Mouse (Mus musculus): ENCODE results near the gene Olfr282. TPM values are rescaled to one million over a fixed set of nuclear protein-coding genes. Genes with fewer than 3 reads are reported as not detected.
A peak's percentile ranks its signal among the peaks of the same experiment; 100 is the strongest.
"Not testable (repeated sequence)": the region's sequence is repeated elsewhere in the genome, so short reads cannot be mapped to it uniquely, and the experiment has no call there.

Gene Olfr282
- not detected in 2 replicates for polyA plus RNA-seq (2012; ENCODE audit: insufficient read depth, insufficient read length, low replicate concordance, missing spikeins)

DNA sequence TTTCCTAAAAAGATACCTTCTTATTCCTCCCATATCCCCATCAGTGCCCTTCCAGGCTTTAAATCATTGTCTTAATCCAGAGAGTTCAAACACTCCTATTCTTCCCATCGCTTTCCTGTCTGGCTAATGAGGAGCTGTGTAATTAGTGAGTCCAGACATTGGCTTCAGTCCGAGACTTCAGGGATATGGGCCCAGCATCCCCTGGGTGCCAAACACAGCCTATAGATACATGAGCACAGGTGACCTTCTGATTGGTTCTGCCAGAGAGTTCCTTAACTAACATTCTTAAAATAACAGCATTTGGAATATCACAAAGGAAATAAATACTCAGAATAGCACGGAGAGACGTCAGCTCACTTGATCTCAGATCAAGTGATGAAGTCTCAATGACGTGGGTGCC is at the start of gene Olfr282:
Olfr282 (plus strand) TSS at position 301 of the 400 bp plus-strand sequence.
- H3K27ac ChIP-seq (ENCODE audit: insufficient read depth, low read depth, low read length); H3K4me1 ChIP-seq (ENCODE audit: control insufficient read depth, insufficient read depth, low read length); H3K4me3 ChIP-seq (ENCODE audit: insufficient read depth, low read depth, low read length): not testable (repeated sequence)
- 76% methylated on average over 5 of the region's 5 CpGs for WGBS

DNA sequence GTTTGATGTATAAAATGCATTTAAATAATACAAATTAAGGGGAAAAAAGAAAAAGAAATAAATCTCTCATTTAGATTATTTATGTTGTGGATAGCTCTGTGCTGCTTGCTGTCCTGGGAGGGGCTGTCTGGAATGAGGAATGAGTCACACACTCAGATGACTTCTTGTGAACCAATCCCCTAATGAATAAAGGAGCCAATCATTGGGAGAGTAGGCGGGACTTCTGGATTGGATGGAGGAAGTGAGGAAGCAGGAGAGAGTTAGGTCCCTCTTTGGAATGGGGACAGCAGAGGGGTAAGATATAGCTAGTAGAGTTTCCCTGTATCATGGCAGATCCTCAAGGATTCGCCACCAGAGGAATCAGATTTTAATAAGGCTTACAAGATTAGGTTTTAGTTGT is 43.4 kb upstream of the Olfr282 start:
- TF ChIP-seq POLR2A (IDR thresholded peaks at IDR 0.05; ENCODE audit: insufficient read depth, low read depth, low read length) (no peak), CTCF (IDR thresholded peaks at IDR 0.05; ENCODE audit: insufficient read depth, low read depth, low read length) (no peak)
- Histone ChIP-seq H3K27ac (ENCODE audit: insufficient read depth, low read depth, low read length) (no peak overlapping the region), H3K4me1 (ENCODE audit: control insufficient read depth, insufficient read depth, low read length) (peaks cover 5% of the 10 kb centered on the region), H3K4me3 (ENCODE audit: insufficient read depth, low read depth, low read length) (no peak overlapping the region)
- 85% methylated on average over 2 of the region's 2 CpGs for WGBS

DNA sequence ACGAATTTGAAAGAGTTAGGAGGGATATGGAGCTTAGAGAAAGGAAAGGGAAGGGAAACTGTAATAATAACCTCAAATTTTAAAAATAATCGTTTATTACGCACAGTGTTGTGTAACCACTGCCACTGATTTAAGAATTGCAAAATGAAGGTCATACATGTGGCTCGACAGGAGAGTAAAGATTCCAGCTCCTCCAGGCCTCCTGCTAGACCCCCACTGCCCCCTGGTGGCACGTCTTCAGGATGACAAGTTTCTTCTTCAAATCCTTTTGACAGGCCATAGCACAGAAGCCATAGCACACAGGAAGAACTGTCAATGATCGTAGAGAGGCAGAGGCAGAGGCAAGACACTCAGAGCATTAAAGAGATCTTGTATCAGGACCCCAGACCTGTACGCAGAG is 41.2 kb upstream of the Olfr282 start:
- no peak overlapping the region for H3K4me3 ChIP-seq (ENCODE audit: insufficient read depth, low read depth, low read length)
- TF ChIP-seq POLR2A (IDR thresholded peaks at IDR 0.05; ENCODE audit: insufficient read depth, low read depth, low read length) (no peak), CTCF (IDR thresholded peaks at IDR 0.05; ENCODE audit: insufficient read depth, low read depth, low read length) (0 out of 2 replicates have a peak, but pooled peaks have one; percentile 26)
- 22% methylated on average over 7 of the region's 7 CpGs for WGBS
- peaks cover 5% of the 10 kb centered on the region for H3K4me1 ChIP-seq (ENCODE audit: control insufficient read depth, insufficient read depth, low read length)
- no peak overlapping the region for H3K27ac ChIP-seq (ENCODE audit: insufficient read depth, low read depth, low read length)

DNA sequence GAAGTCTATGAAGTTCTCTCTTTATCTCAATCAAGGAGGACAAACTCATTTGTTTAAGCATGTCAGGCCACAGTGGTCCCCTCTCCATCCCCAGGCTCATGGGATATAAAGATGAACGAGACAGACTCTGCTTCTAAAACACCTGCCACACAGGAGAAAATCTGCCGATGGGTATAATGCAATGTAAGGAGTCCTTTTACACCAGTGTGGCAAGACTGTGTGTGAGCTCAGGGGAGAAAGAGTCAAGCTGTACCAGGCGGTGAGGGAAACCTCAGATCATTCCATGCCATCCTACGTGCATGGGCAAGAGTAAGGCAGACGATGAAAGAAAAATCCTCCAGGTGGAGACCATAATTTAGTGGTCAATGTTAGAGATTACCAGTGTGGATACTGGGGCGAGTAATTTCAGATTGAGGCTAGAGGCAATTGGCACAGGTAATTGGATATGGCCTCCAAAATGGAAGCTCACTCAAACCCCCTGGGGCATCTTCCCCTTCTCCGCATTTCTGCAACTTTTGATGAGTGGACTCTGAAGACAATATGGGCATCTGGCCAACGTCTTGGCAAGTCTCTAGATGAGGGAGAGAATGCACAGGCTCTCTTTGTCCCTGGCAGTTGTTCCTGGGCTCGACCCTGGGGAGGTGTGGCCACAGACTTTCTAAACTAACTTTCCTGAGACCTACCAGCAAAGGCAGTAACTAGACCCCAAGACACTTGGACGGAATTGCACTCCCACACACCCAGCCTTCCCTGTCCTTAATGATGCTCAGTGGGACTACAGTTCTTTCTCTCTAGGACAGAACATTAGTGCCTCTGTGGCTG is 39.7 kb upstream of the Olfr282 start:
- Histone ChIP-seq H3K4me1 (ENCODE audit: control insufficient read depth, insufficient read depth, low read length) (peaks cover 5% of the 10 kb centered on the region), H3K4me3 (ENCODE audit: insufficient read depth, low read depth, low read length) (no peak overlapping the region), H3K27ac (ENCODE audit: insufficient read depth, low read depth, low read length) (no peak overlapping the region)
- 71% methylated on average over 10 of the region's 10 CpGs for WGBS
- TF ChIP-seq CTCF (IDR thresholded peaks at IDR 0.05; ENCODE audit: insufficient read depth, low read depth, low read length) (no peak), POLR2A (IDR thresholded peaks at IDR 0.05; ENCODE audit: insufficient read depth, low read depth, low read length) (no peak)

DNA sequence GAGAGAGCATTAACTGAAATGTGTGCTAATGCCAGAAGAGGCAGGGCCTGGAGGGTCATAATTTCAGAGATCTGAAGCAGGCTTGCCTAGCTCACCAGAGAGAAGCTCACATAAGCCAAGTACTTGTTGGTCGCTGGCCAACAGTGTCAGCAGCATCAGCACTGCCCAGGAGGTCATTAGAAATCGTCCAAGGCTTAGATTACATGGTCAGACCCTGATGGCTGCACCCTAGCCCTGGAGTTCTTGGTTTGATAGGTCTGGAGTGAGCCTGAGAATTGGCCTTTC is 39.2 kb upstream of the Olfr282 start:
- Histone ChIP-seq H3K4me1 (ENCODE audit: control insufficient read depth, insufficient read depth, low read length) (peaks cover 5% of the 10 kb centered on the region), H3K27ac (ENCODE audit: insufficient read depth, low read depth, low read length) (no peak overlapping the region), H3K4me3 (ENCODE audit: insufficient read depth, low read depth, low read length) (no peak overlapping the region)
- 31% methylated on average over 2 of the region's 2 CpGs for WGBS
- TF ChIP-seq CTCF (IDR thresholded peaks at IDR 0.05; ENCODE audit: insufficient read depth, low read depth, low read length) (no peak), POLR2A (IDR thresholded peaks at IDR 0.05; ENCODE audit: insufficient read depth, low read depth, low read length) (no peak)

DNA sequence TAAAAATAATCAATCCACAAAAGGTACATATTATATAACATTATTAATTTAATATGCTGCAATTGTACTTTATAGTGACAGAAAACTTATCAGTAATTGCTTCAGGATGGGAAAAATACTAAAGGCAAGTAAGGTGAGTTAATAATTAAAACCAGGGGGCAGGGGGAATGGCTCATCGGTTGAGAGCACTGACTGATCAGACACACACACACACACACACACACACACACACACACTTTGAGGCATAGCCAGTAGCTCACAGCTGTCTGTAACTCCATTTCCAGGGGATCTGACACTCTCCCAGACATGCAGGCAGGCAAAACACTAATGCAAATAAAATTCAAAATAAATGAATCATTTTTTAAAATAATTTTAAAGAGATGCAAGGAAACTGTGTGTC is 33.9 kb upstream of the Olfr282 start:
- 77% methylated on average over 1 of the region's 1 CpGs for WGBS
- Histone ChIP-seq H3K4me1 (ENCODE audit: control insufficient read depth, insufficient read depth, low read length) (no peaks in the 10 kb centered on the region), H3K4me3 (ENCODE audit: insufficient read depth, low read depth, low read length) (no peak overlapping the region), H3K27ac (ENCODE audit: insufficient read depth, low read depth, low read length) (no peak overlapping the region)
- TF ChIP-seq CTCF (IDR thresholded peaks at IDR 0.05; ENCODE audit: insufficient read depth, low read depth, low read length) (no peak), POLR2A (IDR thresholded peaks at IDR 0.05; ENCODE audit: insufficient read depth, low read depth, low read length) (no peak)

DNA sequence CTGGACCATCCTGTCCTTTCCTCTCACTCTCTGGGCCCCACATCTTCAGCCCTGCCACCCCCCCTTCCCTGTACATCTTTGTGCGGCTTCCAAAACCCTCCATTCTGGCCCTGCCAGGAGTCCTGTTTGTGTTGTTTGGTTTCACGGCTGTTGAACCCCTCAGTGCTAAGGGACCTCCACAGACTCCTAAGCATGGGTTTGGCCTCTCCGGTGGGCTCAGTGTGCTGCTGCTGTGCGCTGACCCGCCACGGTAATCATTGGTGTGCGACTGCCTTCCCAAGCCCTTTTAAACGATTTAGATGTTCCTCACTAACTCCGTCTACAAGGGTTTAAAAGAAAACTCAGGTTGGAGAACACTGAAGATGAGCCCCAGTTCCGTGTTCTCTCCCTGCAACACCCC is 28.7 kb upstream of the Olfr282 start:
- H3K4me3 ChIP-seq (ENCODE audit: insufficient read depth, low read depth, low read length) = no peak overlapping the region
- no peaks in the 10 kb centered on the region for H3K4me1 ChIP-seq (ENCODE audit: control insufficient read depth, insufficient read depth, low read length)
- no peak for TF ChIP-seq CTCF (IDR thresholded peaks at IDR 0.05; ENCODE audit: insufficient read depth, low read depth, low read length)
- TF ChIP-seq POLR2A (IDR thresholded peaks at IDR 0.05; ENCODE audit: insufficient read depth, low read depth, low read length) = no peak
- WGBS = 83% methylated on average over 10 of the region's 10 CpGs
- no peak overlapping the region for H3K27ac ChIP-seq (ENCODE audit: insufficient read depth, low read depth, low read length)

DNA sequence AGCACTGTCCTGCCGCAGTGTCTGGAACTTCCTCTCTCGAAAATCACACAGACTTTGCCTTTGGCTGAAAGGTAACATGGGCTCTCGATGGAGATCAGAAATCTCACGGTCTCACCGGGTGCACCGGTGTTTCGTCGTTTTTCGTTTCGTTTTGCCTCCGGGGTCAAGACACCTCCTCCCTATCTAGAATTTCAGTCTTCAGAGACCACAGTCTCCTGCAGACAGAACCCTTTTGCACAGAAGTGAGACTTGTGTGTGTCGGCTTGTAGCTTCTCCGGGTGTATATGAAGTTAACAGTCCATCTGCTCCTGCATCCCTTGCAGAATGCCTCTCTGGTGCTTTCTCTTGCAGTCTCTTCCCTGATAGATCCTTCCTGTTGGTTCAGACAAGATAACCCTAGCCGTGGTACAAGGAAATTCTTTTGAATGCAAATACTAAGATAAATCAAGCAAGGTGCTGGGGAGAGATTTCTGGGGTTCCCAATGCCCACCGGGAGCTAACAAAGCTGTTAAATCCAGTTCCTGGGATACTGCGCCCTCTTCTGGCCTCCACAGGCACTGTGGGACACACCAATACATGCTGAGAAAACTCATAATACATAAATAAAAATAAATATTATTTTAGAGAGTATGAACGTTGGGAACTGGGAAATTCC is 22.5 kb upstream of the Olfr282 start:
- no peak overlapping the region for H3K27ac ChIP-seq (ENCODE audit: insufficient read depth, low read depth, low read length)
- TF ChIP-seq POLR2A (IDR thresholded peaks at IDR 0.05; ENCODE audit: insufficient read depth, low read depth, low read length) (no peak), CTCF (IDR thresholded peaks at IDR 0.05; ENCODE audit: insufficient read depth, low read depth, low read length) (no peak)
- H3K4me1 ChIP-seq (ENCODE audit: control insufficient read depth, insufficient read depth, low read length) = no peaks in the 10 kb centered on the region
- 71% methylated on average over 17 of the region's 17 CpGs for WGBS
- H3K4me3 ChIP-seq (ENCODE audit: insufficient read depth, low read depth, low read length) = no peak overlapping the region

DNA sequence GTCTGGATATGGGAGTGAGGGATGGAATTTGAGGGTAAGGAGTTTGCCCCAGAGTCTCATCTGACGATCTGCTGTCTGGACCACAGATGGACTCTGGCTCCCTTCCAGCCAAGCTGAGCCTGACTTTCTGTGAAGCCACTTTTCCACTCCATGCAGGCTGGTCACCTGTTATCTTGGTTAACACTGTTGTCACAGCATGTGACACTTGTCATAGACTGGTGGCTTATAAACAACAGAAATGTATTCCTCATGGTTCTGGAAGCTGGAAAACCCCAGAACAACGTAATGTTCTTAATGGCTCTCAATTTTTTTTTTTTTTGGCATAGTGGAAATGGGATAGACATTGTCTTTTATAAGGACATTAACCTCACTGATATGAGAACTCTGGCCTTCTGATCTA is 21.4 kb upstream of the Olfr282 start:
- TF ChIP-seq CTCF (IDR thresholded peaks at IDR 0.05; ENCODE audit: insufficient read depth, low read depth, low read length) (no peak), POLR2A (IDR thresholded peaks at IDR 0.05; ENCODE audit: insufficient read depth, low read depth, low read length) (no peak)
- no peaks in the 10 kb centered on the region for H3K4me1 ChIP-seq (ENCODE audit: control insufficient read depth, insufficient read depth, low read length)
- no peak overlapping the region for H3K4me3 ChIP-seq (ENCODE audit: insufficient read depth, low read depth, low read length)
- WGBS = 89% methylated on average over 2 of the region's 2 CpGs
- no peak overlapping the region for H3K27ac ChIP-seq (ENCODE audit: insufficient read depth, low read depth, low read length)
